Mouse (Mus musculus): Measurements from ENCODE around the gene Depdc1b. TPM values are rescaled to one million over a fixed set of nuclear protein-coding genes. Genes with fewer than 3 reads are reported as not detected.

Depdc1b gene
- polyA plus RNA-seq, 1 experiment from 2014 or later: 4.0 TPM

- Histone ChIP-seq H3K9me3 (no peaks in the 10 kb centered on the region), H3K27me3 (replicated peaks) (peaks cover 61% of the 10 kb centered on the region), H3K36me3 (no peaks in the 10 kb centered on the region), H3K27ac (replicated peaks) (no peak overlapping the region), H3K4me3 (no peak overlapping the region), H3K9ac (no peak overlapping the region), H3K4me1 (no peaks in the 10 kb centered on the region), H3K4me2 (no peak overlapping the region)
- WGBS: 66% methylated on average over 3 of the region's 3 CpGs
- ATAC-seq (ENCODE audit: extremely low read depth, insufficient number of reproducible peaks, low FRiP score, low TSS enrichment): no peak
Measured at GRCm38 (mm10) chr13:108289436-108289835, 26.7 kb upstream of the Depdc1b start.

DNA sequence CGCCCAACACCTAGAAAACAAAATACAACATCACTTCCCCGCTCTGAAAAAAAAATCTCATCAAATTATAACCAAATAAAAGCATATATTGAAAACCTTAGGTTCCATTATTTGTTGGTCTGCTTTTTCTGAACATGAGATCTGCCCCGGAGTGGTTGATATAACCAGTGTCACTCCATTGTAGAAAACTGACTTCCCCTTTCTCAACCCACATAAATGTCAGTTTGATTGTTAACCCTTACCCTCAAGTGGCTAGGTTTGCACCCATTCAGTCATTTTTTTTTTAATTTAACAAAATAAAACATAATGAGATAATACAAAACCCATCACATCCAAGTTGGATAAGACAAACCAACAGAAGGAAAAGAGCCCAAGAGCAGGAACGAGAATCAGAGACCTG, 25.8 kb upstream of the Depdc1b start:
- no peaks in the 10 kb centered on the region for H3K9me3 ChIP-seq
- H3K4me3 ChIP-seq: no peak overlapping the region
- no peaks in the 10 kb centered on the region for H3K4me1 ChIP-seq
- peaks cover 56% of the 10 kb centered on the region for H3K27me3 ChIP-seq (replicated peaks)
- 79% methylated on average over 4 of the region's 4 CpGs for WGBS
- no peak overlapping the region for H3K4me2 ChIP-seq
- no peaks in the 10 kb centered on the region for H3K36me3 ChIP-seq
- no peak overlapping the region for H3K9ac ChIP-seq
- ATAC-seq (ENCODE audit: extremely low read depth, insufficient number of reproducible peaks, low FRiP score, low TSS enrichment): no peak
- H3K27ac ChIP-seq (replicated peaks): no peak overlapping the region

DNA sequence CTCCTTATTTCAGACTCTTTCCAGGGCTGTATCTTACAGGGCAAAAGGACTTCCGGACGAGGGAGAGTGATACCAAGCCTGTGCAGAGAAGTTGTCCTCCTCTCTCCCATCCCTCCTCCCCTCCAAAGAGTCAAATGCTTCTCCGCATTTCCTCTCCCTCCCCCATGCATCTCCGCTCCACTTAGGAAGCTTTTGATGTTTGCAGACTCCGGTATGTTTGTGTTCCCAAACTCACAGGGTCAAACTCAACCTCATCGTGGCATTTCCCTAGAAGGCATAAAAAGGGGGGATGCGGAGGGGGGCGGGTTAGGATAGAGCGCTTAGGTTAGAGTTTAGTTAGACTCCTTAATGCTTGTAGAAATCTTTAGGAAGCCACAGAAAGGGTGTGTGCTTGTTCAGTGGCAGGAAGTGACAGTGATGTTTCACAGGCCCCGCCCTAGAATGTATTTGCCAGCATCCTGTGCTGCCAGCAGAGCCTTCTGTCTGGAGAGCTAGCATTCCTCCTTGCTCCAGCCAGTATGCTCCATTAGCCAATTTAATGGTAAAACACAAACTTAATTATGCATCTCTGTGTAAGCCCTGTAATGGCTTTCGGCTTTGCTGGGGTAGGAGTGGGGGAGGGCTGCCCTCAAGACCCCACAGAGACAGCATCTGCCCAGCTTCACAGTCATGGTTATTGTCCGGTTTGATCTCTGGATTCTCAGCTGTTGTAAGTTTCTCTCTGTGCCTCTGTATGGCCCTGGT, 18.6 kb upstream of the Depdc1b start:
- Histone ChIP-seq H3K27me3 (replicated peaks) (peaks cover 47% of the 10 kb centered on the region), H3K9ac (peak overlapping the region; percentile 71), H3K4me1 (peaks cover 19% of the 10 kb centered on the region), H3K4me3 (peak overlapping the region; percentile 47), H3K9me3 (no peaks in the 10 kb centered on the region), H3K4me2 (peak overlapping the region; percentile 75), H3K36me3 (no peaks in the 10 kb centered on the region), H3K27ac (replicated peaks) (peak overlapping the region; percentile 61)
- ATAC-seq (ENCODE audit: extremely low read depth, insufficient number of reproducible peaks, low FRiP score, low TSS enrichment): no peak
- 6% methylated on average over 12 of the region's 12 CpGs for WGBS

DNA sequence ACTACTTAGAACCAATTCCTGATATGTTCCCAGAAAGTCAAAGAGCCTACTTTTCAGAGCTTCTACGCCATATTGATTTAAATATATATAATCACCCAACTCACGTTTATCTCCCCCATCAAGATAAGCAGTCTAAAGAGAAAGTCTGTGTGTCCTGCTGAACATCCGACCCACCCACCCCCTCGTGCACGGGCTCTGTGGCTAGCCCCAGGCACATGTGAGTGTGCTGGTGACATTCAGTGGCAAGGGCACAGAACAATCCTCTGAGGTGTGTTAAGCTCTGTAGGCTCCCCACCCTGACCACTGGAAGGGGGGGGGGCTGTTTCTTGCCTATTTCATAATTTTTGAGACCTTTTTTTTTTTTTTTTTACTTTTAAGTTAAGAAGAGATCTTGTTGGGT, 17.9 kb upstream of the Depdc1b start:
- no peak overlapping the region for H3K4me3 ChIP-seq
- no peak for ATAC-seq (ENCODE audit: extremely low read depth, insufficient number of reproducible peaks, low FRiP score, low TSS enrichment)
- WGBS: 38% methylated on average over 5 of the region's 5 CpGs
- H3K4me2 ChIP-seq: no peak overlapping the region
- peaks cover 48% of the 10 kb centered on the region for H3K27me3 ChIP-seq (replicated peaks)
- H3K9ac ChIP-seq: no peak overlapping the region
- no peaks in the 10 kb centered on the region for H3K9me3 ChIP-seq
- no peaks in the 10 kb centered on the region for H3K36me3 ChIP-seq
- peaks cover 19% of the 10 kb centered on the region for H3K4me1 ChIP-seq
- peak overlapping the region; percentile 61 for H3K27ac ChIP-seq (replicated peaks)

- no peak for ATAC-seq (ENCODE audit: extremely low read depth, insufficient number of reproducible peaks, low FRiP score, low TSS enrichment)
- Histone ChIP-seq H3K27me3 (replicated peaks) (peaks cover 64% of the 10 kb centered on the region), H3K36me3 (no peaks in the 10 kb centered on the region), H3K4me2 (no peak overlapping the region), H3K9ac (no peak overlapping the region; the same call in 1 of the 2 replicates), H3K9me3 (no peaks in the 10 kb centered on the region), H3K4me3 (no peak overlapping the region), H3K27ac (replicated peaks) (no peak overlapping the region), H3K4me1 (peaks cover 19% of the 10 kb centered on the region)
- WGBS: 15% methylated on average over 5 of the region's 5 CpGs
Measured at GRCm38 (mm10) chr13:108300346-108300950, 15.7 kb upstream of the Depdc1b start.

DNA sequence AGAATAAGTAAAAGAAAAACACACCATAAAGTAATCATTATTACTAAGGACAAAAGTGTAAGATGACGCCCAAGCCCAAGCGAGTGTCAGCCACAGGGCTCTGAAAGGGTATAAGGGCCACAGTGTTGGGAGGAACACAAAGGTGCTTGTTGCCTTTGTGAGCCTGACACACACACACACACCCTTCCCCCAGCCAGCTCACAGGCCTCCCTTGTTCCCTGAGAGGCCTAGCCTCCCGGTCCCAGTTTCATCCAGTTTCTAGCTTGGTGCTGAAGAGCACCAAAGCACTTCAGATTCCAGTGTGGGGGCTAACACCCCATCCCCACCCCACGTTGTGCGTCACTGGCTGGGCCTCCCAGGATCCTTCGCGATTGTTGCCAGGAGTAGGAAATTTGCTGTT, 14.7 kb upstream of the Depdc1b start:
- ATAC-seq (ENCODE audit: extremely low read depth, insufficient number of reproducible peaks, low FRiP score, low TSS enrichment): no peak
- peaks cover 67% of the 10 kb centered on the region for H3K27me3 ChIP-seq (replicated peaks)
- no peaks in the 10 kb centered on the region for H3K36me3 ChIP-seq
- H3K4me2 ChIP-seq: no peak overlapping the region
- H3K9ac ChIP-seq: no peak overlapping the region
- no peaks in the 10 kb centered on the region for H3K9me3 ChIP-seq
- no peak overlapping the region for H3K27ac ChIP-seq (replicated peaks)
- H3K4me3 ChIP-seq: no peak overlapping the region
- H3K4me1 ChIP-seq: peaks cover 19% of the 10 kb centered on the region
- 61% methylated on average over 7 of the region's 7 CpGs for WGBS

DNA sequence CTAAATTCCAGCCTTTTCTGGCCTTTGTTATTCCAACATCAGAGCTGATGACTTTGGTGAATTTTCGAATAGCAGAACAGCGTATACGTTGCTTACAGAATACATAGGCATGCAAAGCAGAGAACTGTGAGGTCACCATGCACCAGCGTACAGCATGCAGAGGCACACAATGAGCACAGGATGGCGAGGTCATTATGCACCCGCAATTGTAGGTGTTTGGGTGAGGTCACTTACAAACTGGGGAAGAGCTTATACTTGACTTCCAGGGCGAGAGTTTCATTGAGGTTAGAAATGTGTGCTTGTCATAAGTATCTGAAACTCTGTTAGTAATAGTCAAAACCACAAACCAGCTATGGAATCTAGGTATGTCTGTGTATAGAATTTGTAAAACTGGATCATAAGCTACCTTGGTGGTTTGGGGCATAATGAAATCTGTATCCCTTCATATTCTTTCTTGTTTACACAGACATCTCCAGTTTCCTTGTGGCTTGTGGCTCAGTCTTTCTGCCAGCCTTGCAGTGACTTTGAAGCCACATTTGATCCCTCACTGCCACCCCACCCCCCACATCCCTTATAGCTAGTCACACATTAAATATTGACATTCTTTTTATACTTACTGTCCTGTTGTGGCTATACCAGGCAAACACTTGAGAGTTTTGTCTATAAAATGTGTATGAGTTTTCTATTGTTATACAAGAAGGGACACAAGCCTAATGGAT, 13.0 kb upstream of the Depdc1b start:
- H3K9ac ChIP-seq: no peak overlapping the region
- H3K36me3 ChIP-seq: no peaks in the 10 kb centered on the region
- no peaks in the 10 kb centered on the region for H3K9me3 ChIP-seq
- no peak overlapping the region for H3K4me2 ChIP-seq
- H3K4me1 ChIP-seq: peaks cover 5% of the 10 kb centered on the region
- ATAC-seq (ENCODE audit: extremely low read depth, insufficient number of reproducible peaks, low FRiP score, low TSS enrichment): no peak
- peaks cover 73% of the 10 kb centered on the region for H3K27me3 ChIP-seq (replicated peaks)
- no peak overlapping the region for H3K4me3 ChIP-seq
- no peak overlapping the region for H3K27ac ChIP-seq (replicated peaks)
- WGBS: 77% methylated on average over 7 of the region's 7 CpGs

- no peak overlapping the region for H3K27ac ChIP-seq (replicated peaks)
- no peaks in the 10 kb centered on the region for H3K36me3 ChIP-seq
- no peak for ATAC-seq (ENCODE audit: extremely low read depth, insufficient number of reproducible peaks, low FRiP score, low TSS enrichment)
- H3K27me3 ChIP-seq (replicated peaks): peaks cover 74% of the 10 kb centered on the region
- 29% methylated on average over 1 of the region's 1 CpGs for WGBS
- no peaks in the 10 kb centered on the region for H3K9me3 ChIP-seq
- no peak overlapping the region for H3K4me2 ChIP-seq
- H3K9ac ChIP-seq: no peak overlapping the region
- no peak overlapping the region for H3K4me3 ChIP-seq
- H3K4me1 ChIP-seq: peaks cover 5% of the 10 kb centered on the region
Measured at GRCm38 (mm10) chr13:108303841-108304240, 12.3 kb upstream of the Depdc1b start.

GRCm38 (mm10) chr13:108304680-108305079, 11.5 kb upstream of the Depdc1b start:
- 63% methylated on average over 2 of the region's 2 CpGs for WGBS
- Histone ChIP-seq H3K27ac (replicated peaks) (no peak overlapping the region), H3K4me1 (peaks cover 5% of the 10 kb centered on the region), H3K9ac (no peak overlapping the region), H3K36me3 (no peaks in the 10 kb centered on the region), H3K27me3 (replicated peaks) (peaks cover 72% of the 10 kb centered on the region), H3K4me3 (no peak overlapping the region), H3K9me3 (no peaks in the 10 kb centered on the region), H3K4me2 (no peak overlapping the region)
- ATAC-seq (ENCODE audit: extremely low read depth, insufficient number of reproducible peaks, low FRiP score, low TSS enrichment): no peak

GRCm38 (mm10) chr13:108316487-108316903, 363 bp downstream of the Depdc1b start:
- Histone ChIP-seq H3K9me3 (0 out of 2 replicates have a peak, but pooled peaks cover 6% of the 10 kb centered on the region), H3K27me3 (replicated peaks) (peaks cover 80% of the 10 kb centered on the region), H3K9ac (peak overlapping the region; percentile 83), H3K4me1 (peaks cover 18% of the 10 kb centered on the region), H3K27ac (replicated peaks) (peak overlapping the region; percentile 55; the same call in 1 of the 2 replicates), H3K36me3 (no peaks in the 10 kb centered on the region), H3K4me3 (peak overlapping the region; percentile 73), H3K4me2 (peak overlapping the region; percentile 92)
- peak; percentile 29; the same call in 1 of the 2 replicates for ATAC-seq (ENCODE audit: extremely low read depth, insufficient number of reproducible peaks, low FRiP score, low TSS enrichment)
- under 1% methylated on average over 32 of the region's 32 CpGs for WGBS

- ATAC-seq (ENCODE audit: extremely low read depth, insufficient number of reproducible peaks, low FRiP score, low TSS enrichment): no peak
- Histone ChIP-seq H3K9me3 (no peaks in the 10 kb centered on the region), H3K4me1 (peaks cover 18% of the 10 kb centered on the region), H3K36me3 (no peaks in the 10 kb centered on the region), H3K4me2 (peak overlapping the region; percentile 92), H3K27ac (replicated peaks) (no peak overlapping the region), H3K9ac (no peak overlapping the region; the same call in 1 of the 2 replicates), H3K27me3 (replicated peaks) (peaks cover 80% of the 10 kb centered on the region), H3K4me3 (peak overlapping the region; percentile 73)
- 83% methylated on average over 2 of the region's 2 CpGs for WGBS
Measured at GRCm38 (mm10) chr13:108317414-108317813, 1.3 kb downstream of the Depdc1b start.

Measured in heart, embryonic 13.5 days (tissue).